Mouse (Mus musculus) limb, embryonic 13.5 days (tissue): ENCODE measurements around the gene Ift46. TPM values are rescaled to one million over a fixed set of nuclear protein-coding genes. Genes with fewer than 3 reads are reported as not detected.

ENCODE experiments used
- ATAC-seq: fragments of 200-750 bp; cut with Nextera tagmentation; 2 replicates; pipeline ENCODE4 v1.8.0; 2017; ENCODE audit warnings: low read depth, moderate number of reproducible peaks, moderate TSS enrichment; ENCODE audit not compliant: low FRiP score
- H3K27ac ChIP-seq: fragments of 300-500 bp; sonication (generic); 2 replicates; pipeline ENCODE4 v1.5.1; 2015; ENCODE audit warnings: inconsistent platforms, mild to moderate bottlenecking, moderate library complexity
- H3K27me3 ChIP-seq: fragments of 300-500 bp; sonication (generic); 2 replicates; pipeline ENCODE4 v1.6.1; 2015; ENCODE audit warnings: mild to moderate bottlenecking, inconsistent platforms
- H3K36me3 ChIP-seq: fragments of 300-500 bp; sonication (generic); 2 replicates; pipeline ENCODE4 v1.6.1; 2015; ENCODE audit warnings: inconsistent platforms, mild to moderate bottlenecking, moderate library complexity
- H3K4me1 ChIP-seq: fragments of 300-500 bp; sonication (generic); 2 replicates; pipeline ENCODE4 v1.6.1; 2015; ENCODE audit warnings: inconsistent platforms
- H3K4me2 ChIP-seq: fragments of 300-500 bp; sonication (generic); replicated peaks from 2 replicates; pipeline ENCODE4 v1.6.1; 2015; ENCODE audit warnings: inconsistent platforms, mild to moderate bottlenecking, moderate library complexity
- H3K4me3 ChIP-seq: fragments of 300-500 bp; sonication (generic); 2 replicates; pipeline ENCODE4 v1.5.1; 2015; ENCODE audit warnings: moderate library complexity, mild to moderate bottlenecking, inconsistent platforms
- H3K9ac ChIP-seq: fragments of 300-500 bp; sonication (generic); 2 replicates; pipeline ENCODE4 v1.6.1; 2015; ENCODE audit warnings: mild to moderate bottlenecking, inconsistent platforms
- H3K9me3 ChIP-seq: fragments of 300-500 bp; sonication (generic); 2 replicates; pipeline ENCODE4 v1.6.1; 2016; ENCODE audit warnings: inconsistent platforms
- WGBS: fragments of 180-500 bp; shearing (Covaris S2); methylation state at CpG from one replicate; pipeline ENCODE4 v1.1.7; 2015; 5-methylcytosine and 5-hydroxymethylcytosine counted together
- polyA plus RNA-seq: library from polyadenylated mRNA; unstranded; fragments of >200 nt; fragmentation: Nextera tagmentation; extraction: Ambion mirVana; gene quantifications from 2 replicates; pipeline ENCODE4 v1.2.1, GENCODE M21; 2015

Ift46 gene
- polyA plus RNA-seq, 1 experiment from 2014 or later, result 146 TPM

DNA sequence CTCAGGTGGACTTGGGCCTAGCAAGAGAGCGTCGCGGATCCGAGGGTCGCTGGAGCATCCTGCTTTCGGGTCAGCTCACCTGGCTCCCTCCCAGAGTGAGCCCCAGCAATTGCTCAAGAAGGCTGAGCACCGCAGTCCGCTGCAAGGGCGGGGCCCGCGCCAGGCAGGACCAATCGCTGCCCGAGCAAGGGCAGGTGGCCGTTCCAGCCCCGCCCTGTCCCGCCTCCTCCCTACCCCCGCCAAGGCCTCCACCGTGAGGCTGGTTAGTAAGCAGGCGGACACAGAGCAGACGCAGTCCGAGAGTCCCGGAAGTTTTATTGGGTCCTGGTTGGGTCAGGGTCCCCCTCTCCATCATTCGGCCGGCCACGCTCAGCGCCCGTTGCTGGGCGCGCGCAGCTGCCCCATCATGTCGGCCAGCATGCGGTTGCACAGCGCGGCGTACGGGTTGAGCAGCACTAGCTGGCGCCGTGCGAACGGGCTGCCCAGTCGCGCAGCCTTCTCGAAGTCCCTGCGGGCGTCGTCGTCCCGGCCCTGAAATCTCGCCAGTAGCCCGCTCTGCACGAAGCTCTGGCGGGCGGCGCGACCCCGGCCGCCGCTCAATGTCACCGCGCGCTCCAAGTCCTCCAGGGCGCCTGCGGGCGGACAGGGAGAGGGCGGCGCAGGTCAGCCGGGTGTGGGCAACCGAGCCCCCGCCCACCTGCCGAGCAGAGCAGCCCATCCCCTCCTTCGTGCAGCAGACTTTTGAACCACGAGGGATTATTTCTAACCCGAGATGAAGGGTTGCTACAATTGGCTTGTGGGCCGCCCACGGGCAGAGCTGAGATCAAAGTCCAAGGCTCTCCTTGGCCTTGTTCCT lies 31.6 kb downstream of the Ift46 start, which contains the start of gene Tmem25:
Gene Tmem25 (minus strand): TSS at position 206 of the 856 bp plus-strand sequence.
- ATAC-seq, result peak; percentile 92
- Histone ChIP-seq H3K4me2 (peak within 1 kb of the TSS; percentile 94), H3K27ac (no peak within 1 kb of the TSS), H3K9me3 (no peaks in the 10 kb centered on the region), H3K36me3 (no peaks in the 10 kb centered on the region), H3K4me3 (peak within 1 kb of the TSS; percentile 66), H3K9ac (peak within 1 kb of the TSS; percentile 72), H3K4me1 (peaks cover 14% of the 10 kb centered on the region), H3K27me3 (peaks cover 38% of the 10 kb centered on the region)
- under 1% methylated on average over 75 of the region's 75 CpGs for WGBS

DNA sequence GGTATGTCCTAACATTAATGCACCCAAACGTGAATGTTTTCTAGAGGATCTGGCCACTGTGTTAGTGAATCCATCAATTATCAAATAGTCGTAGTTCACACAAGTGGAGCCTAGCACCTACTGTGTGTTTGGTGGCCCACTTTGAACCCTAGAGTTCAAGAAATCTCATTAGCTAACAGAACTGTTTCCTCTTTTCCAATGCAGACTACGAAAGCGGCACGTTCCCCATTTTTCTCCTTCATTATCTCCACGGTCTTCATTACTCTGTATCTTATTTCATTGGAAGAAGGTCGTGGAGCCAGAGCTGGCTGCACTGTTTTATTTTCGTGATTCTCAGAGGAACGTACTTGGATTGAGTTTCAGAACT lies 32.2 kb downstream of the Ift46 start:
- Histone ChIP-seq H3K4me3 (peak overlapping the region; percentile 66), H3K4me1 (peaks cover 14% of the 10 kb centered on the region), H3K27me3 (peaks cover 38% of the 10 kb centered on the region), H3K9ac (peak overlapping the region; percentile 72; the same call in 1 of the 2 replicates), H3K4me2 (peak overlapping the region; percentile 94), H3K27ac (no peak overlapping the region), H3K9me3 (no peaks in the 10 kb centered on the region), H3K36me3 (peaks cover 5% of the 10 kb centered on the region; the same call in 1 of the 2 replicates)
- WGBS, result 43% methylated on average over 9 of the region's 9 CpGs
- ATAC-seq, result no peak

DNA sequence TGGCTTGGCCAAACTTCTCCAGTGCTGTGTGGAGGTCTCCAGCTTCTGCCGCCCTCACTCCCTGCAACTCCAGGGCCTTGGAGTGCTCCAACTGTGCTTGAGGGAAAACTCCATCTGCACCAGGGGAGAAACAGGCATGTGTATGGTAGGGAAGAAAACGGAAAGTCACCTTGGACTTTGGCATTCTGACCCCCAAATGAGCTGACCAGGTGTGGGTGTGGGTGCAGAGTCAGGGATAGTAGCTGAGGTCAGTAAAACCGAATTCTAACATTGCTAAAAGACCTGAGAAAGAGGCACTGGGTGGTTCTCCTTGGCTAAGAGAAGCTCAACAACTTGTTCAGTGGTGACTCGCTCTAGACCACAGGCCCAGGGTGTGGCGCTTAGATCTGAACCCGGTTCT lies 34.0 kb downstream of the Ift46 start:
- Histone ChIP-seq H3K4me2 (no peak overlapping the region), H3K36me3 (peaks cover 20% of the 10 kb centered on the region), H3K4me3 (no peak overlapping the region), H3K27me3 (peaks cover 35% of the 10 kb centered on the region), H3K27ac (no peak overlapping the region), H3K9me3 (no peaks in the 10 kb centered on the region), H3K4me1 (peaks cover 14% of the 10 kb centered on the region), H3K9ac (no peak overlapping the region)
- 78% methylated on average over 6 of the region's 6 CpGs for WGBS
- ATAC-seq, result no peak

DNA sequence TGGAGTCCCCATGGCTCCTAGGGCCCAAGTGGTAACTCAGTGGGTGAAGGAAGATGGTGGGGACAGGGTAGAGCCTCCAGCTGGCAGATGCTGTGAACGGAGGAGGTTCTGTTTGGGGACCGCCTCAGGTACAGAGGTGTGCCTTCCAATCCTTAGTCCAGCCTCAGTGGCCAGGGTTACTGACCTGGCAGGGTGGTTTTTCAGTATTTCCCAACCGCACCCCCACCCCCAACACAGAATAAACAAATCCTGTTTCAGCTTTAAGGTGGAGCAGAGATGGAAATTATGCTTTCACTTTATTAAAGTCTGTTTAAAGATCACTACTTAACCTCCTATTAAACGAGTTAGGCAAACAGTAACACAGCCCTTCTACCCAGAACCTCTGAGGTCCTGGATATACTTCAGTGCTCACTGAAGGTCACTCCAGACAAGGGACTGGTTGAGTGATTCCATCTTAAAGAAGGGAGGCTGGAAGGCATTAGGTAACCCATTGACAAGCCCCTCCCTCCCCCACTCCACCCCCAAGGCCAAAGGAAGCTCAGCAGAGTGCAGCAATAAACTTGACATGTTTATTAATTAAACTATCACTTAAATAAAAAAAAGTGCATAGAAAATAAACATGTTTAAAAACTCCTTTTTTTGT lies 35.2 kb downstream of the Ift46 start, which contains the start of gene Ttc36:
Gene Ttc36 (minus strand): TSS at position 265 of the 643 bp plus-strand sequence.
- Histone ChIP-seq H3K9ac (no peak within 1 kb of the TSS), H3K27me3 (peaks cover 27% of the 10 kb centered on the region), H3K27ac (no peak within 1 kb of the TSS), H3K4me2 (no peak within 1 kb of the TSS), H3K9me3 (no peaks in the 10 kb centered on the region), H3K4me3 (no peak within 1 kb of the TSS), H3K4me1 (peaks cover 14% of the 10 kb centered on the region), H3K36me3 (peaks cover 33% of the 10 kb centered on the region)
- no peak for ATAC-seq
- 79% methylated on average over 4 of the region's 4 CpGs for WGBS

DNA sequence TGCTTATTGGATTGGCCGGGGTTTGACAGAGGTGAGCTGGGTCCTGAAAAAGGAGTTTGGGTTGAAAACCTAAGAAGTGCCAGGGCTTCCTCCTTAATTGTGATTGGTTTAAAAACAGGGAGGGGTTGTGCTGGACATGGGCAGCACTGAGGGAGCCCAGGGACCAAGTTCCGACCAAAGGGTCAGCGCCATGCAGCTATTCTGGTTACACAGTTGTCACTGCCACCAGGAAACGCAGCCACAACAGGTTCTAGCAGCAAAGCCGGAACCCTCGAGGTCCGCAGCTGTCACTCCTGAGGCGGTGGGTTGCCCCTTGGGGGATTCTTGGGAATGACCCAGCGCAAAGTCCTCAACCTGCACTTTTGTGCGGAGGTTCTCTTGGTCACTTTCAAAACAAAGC lies 37.0 kb downstream of the Ift46 start:
- Histone ChIP-seq H3K4me2 (no peak overlapping the region), H3K9ac (no peak overlapping the region), H3K9me3 (no peaks in the 10 kb centered on the region), H3K27ac (no peak overlapping the region), H3K4me3 (no peak overlapping the region), H3K27me3 (peaks cover 17% of the 10 kb centered on the region; the same call in 1 of the 2 replicates), H3K4me1 (peaks cover 7% of the 10 kb centered on the region; the same call in 1 of the 2 replicates), H3K36me3 (peaks cover 50% of the 10 kb centered on the region)
- ATAC-seq, result no peak
- 89% methylated on average over 10 of the region's 10 CpGs for WGBS

DNA sequence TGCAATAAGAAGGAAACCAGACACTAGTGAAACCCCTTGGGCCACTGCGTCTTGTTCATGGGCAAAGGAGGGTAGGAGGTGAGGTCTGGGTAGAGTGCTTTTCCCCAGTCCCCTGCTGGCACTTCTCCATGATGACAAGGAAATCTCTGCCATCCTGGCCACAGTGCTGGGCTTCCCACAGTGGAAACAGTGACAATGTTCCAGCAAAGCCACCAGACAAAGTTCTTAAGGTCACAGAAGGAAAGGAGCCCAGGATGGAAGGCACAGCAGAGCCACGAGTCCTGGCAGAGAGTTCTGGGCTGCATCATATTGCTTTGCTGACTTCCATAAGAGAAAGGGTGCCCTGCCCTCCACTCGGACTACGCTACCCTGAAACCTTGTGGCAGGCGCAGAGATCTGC lies 37.8 kb downstream of the Ift46 start:
- 87% methylated on average over 5 of the region's 5 CpGs for WGBS
- peaks cover 59% of the 10 kb centered on the region for H3K36me3 ChIP-seq
- no peak overlapping the region for H3K27ac ChIP-seq
- no peak overlapping the region for H3K9ac ChIP-seq
- no peak overlapping the region for H3K4me3 ChIP-seq
- no peak for ATAC-seq
- H3K4me2 ChIP-seq, result no peak overlapping the region
- H3K27me3 ChIP-seq, result peaks cover 10% of the 10 kb centered on the region; the same call in 1 of the 2 replicates
- H3K4me1 ChIP-seq, result no peaks in the 10 kb centered on the region
- no peaks in the 10 kb centered on the region for H3K9me3 ChIP-seq

DNA sequence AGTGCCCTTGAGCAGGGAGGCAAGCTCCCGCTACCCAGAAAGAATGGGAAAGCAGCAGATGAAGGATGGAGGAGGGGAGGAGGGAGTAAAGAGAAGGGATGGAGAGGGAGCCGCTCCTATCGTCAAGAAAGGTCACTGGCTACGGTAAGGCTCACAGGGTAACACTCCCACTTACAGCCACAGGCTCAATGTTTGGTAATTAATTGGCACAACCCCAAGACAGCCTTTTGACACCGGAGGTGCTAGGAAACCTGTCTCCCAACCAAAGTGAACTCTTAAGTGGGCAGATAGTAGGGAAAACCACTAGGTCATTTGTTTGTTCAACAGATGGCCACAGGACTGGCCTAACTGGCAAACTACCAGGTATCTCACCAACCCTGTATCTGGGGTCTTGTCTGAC lies 39.4 kb downstream of the Ift46 start:
- 77% methylated on average over 5 of the region's 5 CpGs for WGBS
- Histone ChIP-seq H3K27ac (no peak overlapping the region), H3K4me1 (no peaks in the 10 kb centered on the region), H3K9me3 (no peaks in the 10 kb centered on the region), H3K4me3 (no peak overlapping the region), H3K36me3 (peaks cover 75% of the 10 kb centered on the region), H3K4me2 (no peak overlapping the region), H3K9ac (no peak overlapping the region), H3K27me3 (no peaks in the 10 kb centered on the region)
- ATAC-seq, result no peak

DNA sequence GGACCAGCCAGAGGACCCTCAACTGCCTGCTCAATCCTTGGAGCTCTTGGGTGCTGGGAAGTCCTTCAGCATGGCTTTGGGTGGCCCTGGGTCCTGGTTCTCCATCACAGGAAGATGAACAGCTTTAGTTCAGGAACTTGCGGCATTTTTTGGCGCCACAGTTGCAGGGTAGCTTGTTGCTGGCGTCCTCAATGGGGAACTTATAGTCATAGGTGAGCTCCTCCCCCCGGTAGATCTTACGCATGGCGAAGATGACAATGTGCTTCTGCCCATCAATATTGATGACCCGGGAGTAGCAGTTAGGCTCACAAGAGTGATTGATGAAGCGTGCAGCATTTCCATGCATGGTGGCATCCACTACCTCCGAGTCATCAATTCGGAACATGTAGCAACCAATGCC lies 40.1 kb downstream of the Ift46 start:
- ATAC-seq, result no peak
- no peak overlapping the region for H3K27ac ChIP-seq
- peaks cover 80% of the 10 kb centered on the region for H3K36me3 ChIP-seq
- no peak overlapping the region for H3K9ac ChIP-seq
- H3K4me3 ChIP-seq, result no peak overlapping the region
- H3K27me3 ChIP-seq, result no peaks in the 10 kb centered on the region
- H3K9me3 ChIP-seq, result no peaks in the 10 kb centered on the region
- H3K4me1 ChIP-seq, result no peaks in the 10 kb centered on the region
- H3K4me2 ChIP-seq, result no peak overlapping the region
- WGBS, result 93% methylated on average over 10 of the region's 10 CpGs

DNA sequence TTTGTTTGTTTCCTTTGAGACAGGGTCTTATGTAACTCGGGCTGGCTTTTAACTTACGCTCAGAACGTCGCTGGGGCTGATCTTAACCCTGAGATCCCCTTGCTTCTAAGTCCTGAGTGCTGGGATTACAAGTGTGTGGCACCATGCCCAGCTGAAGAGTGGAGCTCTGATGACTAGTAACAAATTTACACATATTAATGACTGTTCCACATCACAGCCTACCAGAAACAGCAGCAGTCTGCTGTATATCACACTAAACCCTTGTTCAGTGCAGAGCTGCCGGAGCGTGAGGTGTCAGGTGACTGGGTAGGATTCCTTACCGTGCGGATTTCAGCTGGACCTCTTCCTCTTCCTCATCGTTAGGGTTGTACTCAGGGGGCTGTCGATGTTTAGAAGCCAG lies 42.6 kb downstream of the Ift46 start:
- 85% methylated on average over 10 of the region's 10 CpGs for WGBS
- Histone ChIP-seq H3K4me3 (no peak overlapping the region), H3K27me3 (no peaks in the 10 kb centered on the region), H3K4me1 (no peaks in the 10 kb centered on the region), H3K27ac (no peak overlapping the region), H3K9me3 (no peaks in the 10 kb centered on the region), H3K9ac (no peak overlapping the region), H3K4me2 (no peak overlapping the region), H3K36me3 (peaks cover 98% of the 10 kb centered on the region)
- ATAC-seq, result no peak

DNA sequence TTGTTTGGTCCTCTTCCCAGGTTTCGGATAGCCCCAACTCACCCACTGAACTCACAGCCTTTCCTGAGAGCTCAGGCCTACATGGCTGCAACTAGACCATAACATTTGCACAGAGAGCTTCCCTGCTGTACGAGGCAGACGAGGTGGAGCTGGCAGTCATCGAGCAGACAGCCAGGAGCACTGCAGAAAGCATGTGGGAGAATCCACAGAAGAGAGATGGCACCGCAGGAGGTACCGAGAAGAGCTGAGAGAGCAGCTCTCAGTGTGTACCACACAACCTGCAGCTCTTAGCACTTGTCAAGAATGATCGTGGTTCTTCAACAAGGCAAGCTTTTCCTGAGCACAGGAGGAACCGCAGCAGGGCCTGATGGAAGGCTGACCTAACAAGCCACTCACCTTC lies 46.5 kb downstream of the Ift46 start:
- peaks cover 99% of the 10 kb centered on the region for H3K36me3 ChIP-seq
- H3K4me2 ChIP-seq, result no peak overlapping the region
- no peak overlapping the region for H3K4me3 ChIP-seq
- no peaks in the 10 kb centered on the region for H3K27me3 ChIP-seq
- H3K27ac ChIP-seq, result no peak overlapping the region
- no peak overlapping the region for H3K9ac ChIP-seq
- ATAC-seq, result no peak
- no peaks in the 10 kb centered on the region for H3K4me1 ChIP-seq
- 94% methylated on average over 8 of the region's 8 CpGs for WGBS
- H3K9me3 ChIP-seq, result no peaks in the 10 kb centered on the region

DNA sequence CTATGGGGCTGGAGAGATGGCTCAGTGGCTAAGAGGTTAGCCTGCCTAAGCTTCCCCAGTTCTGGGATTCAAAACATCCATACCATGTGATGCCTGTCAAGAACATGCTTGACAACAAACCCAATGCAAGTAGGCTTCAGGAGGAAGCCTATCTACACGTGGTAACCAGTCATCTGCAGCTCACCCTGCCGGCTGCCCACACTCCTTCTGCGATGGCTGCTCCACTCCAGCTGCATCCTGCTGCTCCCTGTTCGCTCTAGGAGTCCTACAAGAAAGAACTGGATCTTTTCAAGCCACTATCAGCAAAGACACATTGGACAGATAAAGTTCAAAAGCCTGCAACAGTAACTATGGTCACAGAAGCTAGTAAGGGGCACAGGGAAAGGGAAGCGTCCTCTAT lies 49.8 kb downstream of the Ift46 start:
- peaks cover 100% of the 10 kb centered on the region for H3K36me3 ChIP-seq
- H3K9ac ChIP-seq, result no peak overlapping the region
- WGBS, result 89% methylated on average over 5 of the region's 5 CpGs
- no peak overlapping the region for H3K4me3 ChIP-seq
- no peak overlapping the region for H3K4me2 ChIP-seq
- no peaks in the 10 kb centered on the region for H3K9me3 ChIP-seq
- no peak overlapping the region for H3K27ac ChIP-seq
- H3K27me3 ChIP-seq, result no peaks in the 10 kb centered on the region
- ATAC-seq, result no peak
- no peaks in the 10 kb centered on the region for H3K4me1 ChIP-seq
